Mouse (Mus musculus) MEL (cell line): ENCODE measurements around the gene Synpo2. TPM values are rescaled to one million over a fixed set of nuclear protein-coding genes. Genes with fewer than 3 reads are reported as not detected.

Experiments
- DNase-seq: peaks from one replicate; pipeline ENCODE4 v3.0.0; 2011; ENCODE audit warnings: low read depth, low spot score
- H3K27ac ChIP-seq: 2 replicates; pipeline ENCODE4 v1.5.1; 2012; ENCODE audit warnings: low read depth, mild to moderate bottlenecking, control low read depth, low read length, moderate library complexity; ENCODE audit not compliant: control insufficient read depth
- H3K27me3 ChIP-seq, 2 experiments: fragments of 150-350 bp in 1 of 2; sonication (generic) in 1 of 2; 2 replicates each; pipeline ENCODE4 v1.6.1; 2012; ENCODE audit warnings: low read length in 2 of 2, mild to moderate bottlenecking in 2 of 2, improper control_type of control experiment in 1 of 2, moderate library complexity in 1 of 2; ENCODE audit not compliant: insufficient read depth in 2 of 2, control insufficient read depth in 1 of 2
- H3K36me3 ChIP-seq, 2 experiments: 2 replicates each; pipeline ENCODE4 v1.6.1; 2012 to 2014; ENCODE audit warnings: low read length in 2 of 2, improper control_type of control experiment in 1 of 2, inconsistent platforms in 1 of 2, mild to moderate bottlenecking in 1 of 2; ENCODE audit not compliant: insufficient read depth in 2 of 2, control insufficient read depth in 1 of 2
- H3K4me1 ChIP-seq, 2 experiments: fragments of 150-350 bp in 1 of 2; sonication (generic) in 1 of 2; 2 replicates each; pipeline ENCODE4 v1.6.1; 2012; ENCODE audit warnings: low read length in 2 of 2, improper control_type of control experiment in 1 of 2, mild to moderate bottlenecking in 1 of 2; ENCODE audit not compliant: insufficient read depth in 2 of 2, control insufficient read depth in 1 of 2
- H3K4me3 ChIP-seq, 2 experiments: fragments of 150-350 bp in 1 of 2; sonication (generic) in 1 of 2; 2 replicates each; pipeline ENCODE4 v1.5.1; 2012; ENCODE audit warnings: low read depth in 2 of 2, low read length in 2 of 2, mild to moderate bottlenecking in 2 of 2, moderate library complexity in 2 of 2, control low read depth in 1 of 2, improper control_type of control experiment in 1 of 2; ENCODE audit not compliant: control insufficient read depth in 1 of 2, insufficient read depth in 1 of 2
- H3K79me2 ChIP-seq: 2 replicates; pipeline ENCODE4 v1.6.1; 2012; ENCODE audit warnings: mild to moderate bottlenecking, low read length, moderate library complexity; ENCODE audit not compliant: control insufficient read depth, poor library complexity, insufficient read depth
- H3K9ac ChIP-seq: 2 replicates; pipeline ENCODE4 v1.6.1; 2012; ENCODE audit warnings: low read depth, mild to moderate bottlenecking, control low read depth, low read length, moderate library complexity; ENCODE audit not compliant: control insufficient read depth, poor library complexity, severe bottlenecking
- H3K9me3 ChIP-seq: fragments of 150-350 bp; sonication (generic); replicated peaks from 2 replicates; pipeline ENCODE4 v1.6.1; 2012; ENCODE audit warnings: mild to moderate bottlenecking, low read length, improper control_type of control experiment, moderate library complexity; ENCODE audit not compliant: insufficient read depth
- CHD1 ChIP-seq: IDR thresholded peaks from 2 replicates; pipeline ENCODE4 v1.6.1; 2012; ENCODE audit warnings: low read depth, mild to moderate bottlenecking, inconsistent platforms, low read length, improper control_type of control experiment
- CTCF ChIP-seq, 3 experiments: IDR thresholded peaks in 2 of 3; conservative IDR thresholded peaks in 1 of 3; 2 replicates each; pipeline ENCODE4 v1.5.1; 2011 to 2012; ENCODE audit warnings: low read length in 3 of 3, low read depth in 2 of 3, mild to moderate bottlenecking in 2 of 3, improper control_type of control experiment in 1 of 3, inconsistent platforms in 1 of 3, mixed read lengths in 1 of 3, moderate library complexity in 1 of 3; ENCODE audit not compliant: control insufficient read depth in 1 of 3, insufficient read depth in 1 of 3, poor library complexity in 1 of 3, severe bottlenecking in 1 of 3
- ELF1 ChIP-seq: IDR thresholded peaks from 2 replicates; pipeline ENCODE4 v1.6.1; 2014; ENCODE audit warnings: low read depth, mild to moderate bottlenecking, inconsistent platforms, low read length, improper control_type of control experiment, moderate library complexity
- EP300 ChIP-seq, 2 experiments: IDR thresholded peaks; 2 replicates each; pipeline ENCODE4 v1.6.1; 2011; ENCODE audit warnings: improper control_type of control experiment in 2 of 2, low read length in 2 of 2, low read depth in 1 of 2, mild to moderate bottlenecking in 1 of 2
- ETS1 ChIP-seq: IDR thresholded peaks from 2 replicates; pipeline ENCODE4 v1.6.1; 2012; ENCODE audit warnings: low read depth, mild to moderate bottlenecking, inconsistent platforms, low read length, improper control_type of control experiment, moderate library complexity
- MAFK ChIP-seq: IDR thresholded peaks from 2 replicates; pipeline ENCODE4 v1.6.1; 2011; ENCODE audit warnings: low read depth, mild to moderate bottlenecking, low read length, improper control_type of control experiment, borderline replicate concordance
- MAX ChIP-seq: IDR thresholded peaks from 2 replicates; pipeline ENCODE4 v1.6.1; 2011; ENCODE audit warnings: low read length, improper control_type of control experiment
- MAZ ChIP-seq: IDR thresholded peaks from 2 replicates; pipeline ENCODE4 v1.6.1; 2012; ENCODE audit warnings: low read depth, mild to moderate bottlenecking, inconsistent platforms, low read length, improper control_type of control experiment
- MEF2A ChIP-seq: IDR thresholded peaks from 2 replicates; pipeline ENCODE4 v1.6.1; 2014; ENCODE audit warnings: low read depth, mild to moderate bottlenecking, inconsistent platforms, low read length, improper control_type of control experiment; ENCODE audit not compliant: poor library complexity, insufficient replicate concordance, severe bottlenecking; ENCODE audit errors: extremely low read depth
- MXI1 ChIP-seq: IDR thresholded peaks from 2 replicates; pipeline ENCODE4 v1.6.1; 2011; ENCODE audit warnings: mild to moderate bottlenecking, low read depth, low read length, improper control_type of control experiment
- MYC ChIP-seq: IDR thresholded peaks from 2 replicates; pipeline ENCODE4 v1.6.1; 2011; ENCODE audit warnings: low read depth, mild to moderate bottlenecking, low read length, improper control_type of control experiment, moderate library complexity
- NELFE ChIP-seq: IDR thresholded peaks from 2 replicates; pipeline ENCODE4 v1.6.1; 2011; ENCODE audit warnings: low read depth, low read length, improper control_type of control experiment
- POLR2A ChIP-seq, 2 experiments: IDR thresholded peaks; 2 replicates each; pipeline ENCODE4 v1.6.1; 2011 to 2012; ENCODE audit warnings: low read length in 2 of 2, mild to moderate bottlenecking in 2 of 2, control low read depth in 1 of 2, improper control_type of control experiment in 1 of 2, low read depth in 1 of 2, moderate library complexity in 1 of 2; ENCODE audit not compliant: control insufficient read depth in 1 of 2, insufficient read depth in 1 of 2, poor library complexity in 1 of 2
- POLR2AphosphoS2 ChIP-seq: IDR thresholded peaks from 2 replicates; pipeline ENCODE4 v1.6.1; 2011; ENCODE audit warnings: low read length, improper control_type of control experiment
- POLR2AphosphoS5 ChIP-seq: IDR thresholded peaks from 2 replicates; pipeline ENCODE4 v1.6.1; 2012; ENCODE audit warnings: low read depth, borderline replicate concordance, mild to moderate bottlenecking, inconsistent platforms, low read length, moderate library complexity, mixed read lengths
- RAD21 ChIP-seq: IDR thresholded peaks from 2 replicates; pipeline ENCODE4 v1.6.1; 2011; ENCODE audit warnings: mild to moderate bottlenecking, low read depth, low read length, improper control_type of control experiment
- RCOR1 ChIP-seq: IDR thresholded peaks from 2 replicates; pipeline ENCODE4 v1.6.1; 2012; ENCODE audit warnings: low read depth, mild to moderate bottlenecking, inconsistent platforms, low read length, improper control_type of control experiment
- SIN3A ChIP-seq: IDR thresholded peaks from 2 replicates; pipeline ENCODE4 v1.6.1; 2012; ENCODE audit warnings: low read length, improper control_type of control experiment, inconsistent platforms
- SMC3 ChIP-seq: IDR thresholded peaks from 2 replicates; pipeline ENCODE4 v1.6.1; 2011; ENCODE audit warnings: low read depth, low read length, improper control_type of control experiment
- TBP ChIP-seq: IDR thresholded peaks from 2 replicates; pipeline ENCODE4 v1.8.0; 2011; ENCODE audit warnings: low read depth, low read length, improper control_type of control experiment
- TCF12 ChIP-seq: IDR thresholded peaks from 2 replicates; pipeline ENCODE4 v1.6.1; 2014; ENCODE audit warnings: low read depth, mild to moderate bottlenecking, inconsistent platforms, low read length, improper control_type of control experiment, moderate library complexity
- USF1 ChIP-seq: IDR thresholded peaks from 2 replicates; pipeline ENCODE4 v1.6.1; 2014; ENCODE audit warnings: low read depth, mild to moderate bottlenecking, inconsistent platforms, low read length, improper control_type of control experiment, moderate library complexity
- ZC3H11A ChIP-seq: IDR thresholded peaks from 2 replicates; pipeline ENCODE4 v1.6.1; 2012; ENCODE audit warnings: low read depth, mild to moderate bottlenecking, inconsistent platforms, low read length, improper control_type of control experiment
- ZKSCAN1 ChIP-seq: IDR thresholded peaks from 2 replicates; pipeline ENCODE4 v1.6.1; 2012; ENCODE audit warnings: low read depth, mild to moderate bottlenecking, inconsistent platforms, low read length, improper control_type of control experiment, moderate library complexity
- ZMIZ1 ChIP-seq: IDR thresholded peaks from 2 replicates; pipeline ENCODE4 v1.6.1; 2012; ENCODE audit warnings: low read depth, mild to moderate bottlenecking, inconsistent platforms, low read length, improper control_type of control experiment, moderate library complexity
- ZNF384 ChIP-seq: IDR thresholded peaks from 2 replicates; pipeline ENCODE4 v1.6.1; 2012; ENCODE audit warnings: low read depth, mild to moderate bottlenecking, inconsistent platforms, low read length, improper control_type of control experiment
- polyA plus RNA-seq, 2 experiments: library from polyadenylated mRNA; stranded (reverse) in 1 of 2; unstranded in 1 of 2; fragments of >175 nt in 1 of 2; fragments of >200 nt in 1 of 2; gene quantifications; 2 replicates each; pipeline versions ENCODE4 v1.2.1 to v1.2.4; 2012; ENCODE audit warnings: low replicate concordance in 2 of 2, low read depth in 1 of 2; ENCODE audit not compliant: insufficient read length in 2 of 2, insufficient read depth in 1 of 2, missing spikeins in 1 of 2
- total RNA-seq: library from RNA; depleted of rRNA; stranded (reverse); fragments of 300-350 nt; gene quantifications from 2 replicates; pipeline ENCODE4 v1.2.3, GENCODE M21; 2012

The Synpo2 gene
- total and polyA plus RNA-seq, 3 experiments: 0.04 TPM; not detected in 2

GRCm38 (mm10) chr3:123064186-123064585 is 171.8 kb downstream of the Synpo2 start:
- DNase-seq: no peak
- no peak overlapping the region for H3K27ac ChIP-seq
- no peak overlapping the region for H3K9ac ChIP-seq
- no peaks in the 10 kb centered on the region for H3K4me1 ChIP-seq
- no peaks in the 10 kb centered on the region for H3K79me2 ChIP-seq
- TF ChIP-seq ELF1 (no peak), MAX (no peak), ZMIZ1 (no peak), CHD1 (no peak), MXI1 (no peak), ZNF384 (no peak), RCOR1 (no peak), POLR2A (IDR thresholded peaks at IDR 0.05; ENCODE audit: control insufficient read depth in 1 of 2, insufficient read depth in 1 of 2, low read depth in 1 of 2, low read length in 2 of 2, poor library complexity in 1 of 2) (no peak), POLR2AphosphoS5 (no peak), CTCF (IDR thresholded peaks at IDR 0.05 in 2 of 3, conservative IDR thresholded peaks at IDR 0.05 in 1 of 3; ENCODE audit: control insufficient read depth in 1 of 3, insufficient read depth in 1 of 3, low read depth in 2 of 3, low read length in 3 of 3, poor library complexity in 1 of 3, severe bottlenecking in 1 of 3) (no peak), USF1 (no peak), MAFK (no peak), EP300 (IDR thresholded peaks at IDR 0.05; ENCODE audit: low read depth in 1 of 2, low read length in 2 of 2) (no peak), ETS1 (no peak), TBP (no peak)
- TF ChIP-seq, all 39 proteins: peak for 0
- Histone ChIP-seq H3K27me3 (no peaks in the 10 kb centered on the region; a peak in 1 of 4 replicates), H3K36me3 (no peaks in the 10 kb centered on the region), H3K4me3 (no peak overlapping the region), H3K9me3 (no peaks in the 10 kb centered on the region)

- H3K4me3 ChIP-seq: no peak overlapping the region
- H3K4me1 ChIP-seq: no peaks in the 10 kb centered on the region
- no peak overlapping the region for H3K9ac ChIP-seq
- H3K27me3 ChIP-seq: no peaks in the 10 kb centered on the region; a peak in 1 of 4 replicates
- TF ChIP-seq POLR2A (IDR thresholded peaks at IDR 0.05; ENCODE audit: control insufficient read depth in 1 of 2, insufficient read depth in 1 of 2, low read depth in 1 of 2, low read length in 2 of 2, poor library complexity in 1 of 2) (no peak), MAX (no peak), POLR2AphosphoS2 (no peak), MYC (no peak), SMC3 (no peak), TCF12 (no peak), ZKSCAN1 (no peak), NELFE (no peak), RCOR1 (no peak), RAD21 (no peak), CHD1 (no peak), MEF2A (no peak), ZC3H11A (no peak), MAZ (no peak), SIN3A (no peak)
- TF ChIP-seq, all 39 proteins: peak for 0
- Histone ChIP-seq H3K27ac (no peak overlapping the region), H3K9me3 (no peaks in the 10 kb centered on the region), H3K79me2 (no peaks in the 10 kb centered on the region), H3K36me3 (no peaks in the 10 kb centered on the region)
- DNase-seq: no peak
These were observed 174.0 kb downstream of the Synpo2 start for GRCm38 (mm10) chr3:123061931-123062330.
